Mouse (Mus musculus): ENCODE data around the gene Tmem189.

- TF ChIP-seq CTCF (IDR thresholded peaks at IDR 0.05; ENCODE audit: extremely low read depth, insufficient read depth, low read length) (no peak), POLR2A (IDR thresholded peaks at IDR 0.05; ENCODE audit: extremely low read depth, insufficient read depth, low read length) (no peak)
Observed at GRCm38 (mm10) chr2:167596262-167596661, 93.4 kb downstream of the Tmem189 start.
